Mouse (Mus musculus) ovary, postnatal 10 days (tissue): ENCODE results near the gene Ngfr.
"Not testable (repeated sequence)": the region's sequence is repeated elsewhere in the genome, so short reads cannot be mapped to it uniquely, and the experiment has no call there.

Source experiments
- DNase-seq: peaks from one replicate; pipeline ENCODE4 v3.0.0; 2022; ENCODE audit warnings: low spot score

Gene Ngfr

DNA sequence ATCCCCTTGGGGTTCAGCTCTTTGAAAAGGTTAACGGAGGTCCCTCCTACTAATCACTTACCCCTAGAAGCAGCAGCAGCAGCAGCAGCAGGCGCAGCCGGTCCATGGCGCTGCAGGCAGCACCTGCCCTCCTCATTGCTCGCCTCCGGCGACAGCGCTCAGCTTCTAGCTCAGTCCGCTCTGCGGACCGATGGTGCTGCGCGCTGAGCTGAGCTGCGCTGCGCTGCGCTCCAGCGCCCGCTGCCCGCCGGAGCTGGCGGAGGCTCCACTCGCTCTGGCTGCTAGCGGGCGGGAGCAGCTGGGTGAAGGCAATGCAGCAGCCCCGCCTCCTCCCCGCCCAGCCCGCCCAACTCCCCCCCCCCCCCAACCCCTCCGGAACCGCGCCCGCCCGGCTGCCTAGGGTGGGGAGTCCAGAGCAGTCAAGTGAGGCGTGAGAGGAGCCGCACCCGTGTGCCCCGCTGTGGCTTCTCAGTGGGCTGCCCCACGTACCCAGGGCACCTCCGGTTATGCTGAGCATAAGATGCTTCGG is at the start of gene Ngfr:
Ngfr (minus strand) TSS at position 313 of the 529 bp plus-strand sequence.
- no peak for DNase-seq

DNA sequence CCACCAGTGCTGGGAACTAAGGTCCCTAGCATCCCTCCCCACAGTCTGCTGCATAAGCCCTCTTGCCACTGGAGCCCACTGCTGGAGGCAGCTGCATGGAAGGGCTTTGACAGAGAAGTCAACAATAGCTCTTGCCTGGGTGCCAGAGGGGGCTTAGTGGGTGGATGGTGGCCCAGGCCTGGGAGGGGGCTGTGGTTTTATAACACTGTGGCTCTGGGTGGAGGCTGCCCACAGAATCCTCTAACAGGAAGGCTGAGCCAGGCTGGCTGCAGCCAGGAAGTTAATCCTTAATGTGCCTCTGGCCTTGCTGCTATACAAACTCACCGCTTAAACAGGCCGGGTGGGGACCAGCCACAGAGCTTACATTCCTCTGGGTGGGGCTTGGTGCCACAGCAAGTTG is 47.5 kb upstream of the Ngfr start:
- DNase-seq, result no peak

DNA sequence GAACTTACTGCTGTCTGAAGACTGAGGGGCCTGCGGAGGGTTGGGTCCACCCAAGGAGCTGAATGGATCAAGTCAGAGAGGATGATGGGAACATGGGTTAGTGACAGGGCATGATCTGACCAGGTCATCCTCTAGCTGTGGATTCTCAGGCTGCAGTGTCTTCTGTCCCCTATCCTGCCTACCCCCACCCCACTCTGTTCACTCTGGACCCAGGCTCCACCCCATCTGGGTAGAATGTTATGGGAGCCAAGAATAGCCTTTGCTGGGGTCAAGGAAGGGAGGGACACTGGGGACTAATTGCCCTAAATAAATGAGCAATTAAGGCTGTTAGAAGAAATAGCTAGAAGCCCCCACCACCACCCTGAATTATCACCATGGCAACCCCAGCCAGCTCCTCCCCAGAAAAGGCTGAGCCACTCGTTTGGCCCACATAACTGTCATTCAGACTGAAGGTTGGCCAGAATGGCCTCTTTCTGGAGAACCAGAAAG is 46.0 kb upstream of the Ngfr start:
- no peak for DNase-seq

DNA sequence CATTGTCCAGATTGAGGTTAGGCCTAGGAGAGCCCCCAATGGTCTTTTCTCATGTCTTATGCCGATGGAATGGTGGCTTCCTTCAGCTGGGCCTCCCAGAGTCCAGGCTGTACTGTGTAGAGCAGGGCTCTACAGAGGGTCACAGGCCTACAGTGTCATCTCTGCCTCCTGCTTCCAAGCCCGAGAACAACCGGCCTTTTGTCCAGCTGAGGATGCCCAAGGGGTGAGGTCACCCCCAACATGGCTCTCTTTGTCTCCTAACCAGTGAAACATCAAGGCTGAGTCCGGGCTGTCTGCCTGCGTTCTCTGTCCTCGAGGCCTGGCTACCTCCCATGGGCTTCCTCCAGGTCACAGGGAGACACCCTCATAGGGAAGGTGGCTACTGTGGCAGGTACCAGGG is 44.9 kb upstream of the Ngfr start:
- no peak for DNase-seq

DNA sequence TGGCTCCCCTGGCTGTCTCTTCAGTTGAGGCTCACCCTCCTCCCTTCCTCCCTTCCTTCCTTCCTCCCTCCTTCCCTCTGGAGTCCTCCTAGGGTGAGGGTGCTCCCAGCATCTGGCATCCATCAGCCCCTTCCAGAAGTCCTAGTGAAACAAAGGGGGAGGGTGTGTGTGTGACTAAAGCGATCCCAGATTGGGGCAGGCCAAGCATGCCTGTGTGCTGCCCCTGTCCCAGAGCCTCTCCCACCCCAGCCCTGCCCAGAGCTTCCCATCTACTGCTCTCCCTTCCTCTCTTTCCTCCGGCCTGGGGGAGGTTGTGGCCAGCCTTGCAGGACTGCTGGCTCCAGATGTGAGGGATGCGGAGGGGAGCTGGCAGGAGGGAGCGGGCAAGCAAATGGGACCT is 43.8 kb upstream of the Ngfr start:
- no peak for DNase-seq

DNA sequence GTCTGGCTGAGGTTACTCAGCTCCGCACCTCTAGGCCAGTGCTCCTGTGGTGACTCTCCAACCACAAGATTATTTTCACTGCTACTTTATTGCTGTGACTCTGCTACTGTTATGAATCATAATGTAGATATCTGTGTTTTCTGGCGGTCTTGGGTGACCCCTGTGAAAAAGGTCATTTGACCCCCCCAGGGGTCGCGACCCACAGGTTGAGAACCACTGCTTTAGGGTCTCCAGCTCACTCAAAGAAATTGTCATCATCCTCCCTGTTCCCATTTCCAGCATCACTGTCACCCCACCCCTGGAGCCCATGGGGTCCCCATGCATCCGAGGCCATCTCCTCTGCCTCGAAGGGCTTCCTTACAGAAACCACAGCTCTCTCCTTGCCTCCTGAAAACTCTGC is 43.0 kb upstream of the Ngfr start:
- no peak for DNase-seq

GRCm38 (mm10) chr11:95622426-95622825 is 34.9 kb upstream of the Ngfr start:
- no peak for DNase-seq

- no peak for DNase-seq
These were observed 34.1 kb upstream of the Ngfr start for GRCm38 (mm10) chr11:95621541-95622130.

DNA sequence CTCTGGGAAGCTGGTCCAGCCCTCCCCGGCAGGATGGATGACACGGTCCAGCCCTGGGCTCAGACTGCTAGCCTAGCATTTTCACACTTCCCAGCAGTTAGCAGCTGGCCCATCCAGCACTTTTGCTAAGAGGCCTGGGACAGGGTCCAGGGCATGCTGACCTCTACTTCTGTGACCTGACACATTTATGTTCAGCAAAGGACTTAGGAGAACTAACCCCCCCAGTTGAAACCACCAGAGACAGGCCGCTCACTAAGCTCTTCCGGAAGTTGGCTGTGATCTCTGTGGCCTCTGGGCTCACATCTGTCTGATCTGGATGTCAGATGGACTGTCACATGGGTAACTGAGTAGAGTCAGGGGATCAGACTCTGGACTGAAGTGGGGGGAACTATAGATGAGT is 33.5 kb upstream of the Ngfr start:
- no peak for DNase-seq

GRCm38 (mm10) chr11:95619886-95620444 is 32.4 kb upstream of the Ngfr start:
- no peak for DNase-seq

DNA sequence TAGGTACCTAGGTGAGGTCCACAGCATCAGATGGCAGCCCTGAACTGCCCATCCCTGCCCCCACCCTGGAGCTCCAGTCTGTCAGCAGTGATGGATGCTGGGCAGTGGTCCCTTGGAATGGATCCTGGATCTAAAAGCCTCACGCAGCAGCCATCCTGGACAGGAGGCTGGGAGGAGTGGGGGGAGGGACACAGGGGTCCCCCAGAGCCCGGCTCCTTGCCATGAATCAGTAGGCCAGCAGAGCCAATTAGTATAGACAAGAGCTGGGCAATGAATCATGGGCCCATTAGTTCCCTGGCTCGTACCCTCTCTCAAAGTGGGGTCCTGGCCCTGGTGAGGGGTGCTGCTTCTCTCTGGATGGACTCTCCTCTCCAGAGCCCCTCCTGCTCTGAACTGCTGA is 31.5 kb upstream of the Ngfr start:
- DNase-seq, result no peak

DNA sequence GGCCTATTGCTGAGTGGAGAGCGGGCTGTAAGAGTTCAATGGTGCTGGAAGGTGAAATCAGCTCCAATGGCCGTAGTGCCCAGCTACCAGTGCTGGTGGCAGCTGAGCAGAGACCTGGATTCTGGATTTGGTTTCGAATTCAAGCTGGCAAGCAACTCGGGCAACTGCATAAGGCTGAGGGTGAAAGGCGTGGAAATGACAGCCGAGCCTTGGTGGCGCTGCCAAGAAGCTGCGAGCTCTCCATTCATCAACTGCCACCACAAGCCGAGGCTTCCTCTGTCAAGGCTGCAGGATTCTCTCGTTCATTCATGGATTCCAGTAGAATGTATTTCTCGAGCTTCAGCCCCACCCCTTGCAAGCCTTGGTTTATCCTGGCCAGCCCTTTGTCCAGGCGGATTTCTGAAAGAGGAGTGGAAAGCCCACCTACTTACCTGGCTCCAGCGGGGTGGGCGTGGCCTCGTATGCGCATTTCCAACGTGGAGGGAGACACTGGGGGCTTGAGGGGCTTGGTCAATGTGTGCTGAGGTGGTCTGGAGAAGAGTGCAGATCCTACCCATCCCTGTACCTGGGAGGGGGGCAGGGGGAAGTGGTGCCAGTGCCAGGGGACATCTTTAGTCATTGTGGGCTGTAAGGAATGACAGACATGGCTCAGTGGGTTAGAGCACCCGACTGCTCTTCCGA is 30.4 kb upstream of the Ngfr start:
- DNase-seq, result no peak

DNA sequence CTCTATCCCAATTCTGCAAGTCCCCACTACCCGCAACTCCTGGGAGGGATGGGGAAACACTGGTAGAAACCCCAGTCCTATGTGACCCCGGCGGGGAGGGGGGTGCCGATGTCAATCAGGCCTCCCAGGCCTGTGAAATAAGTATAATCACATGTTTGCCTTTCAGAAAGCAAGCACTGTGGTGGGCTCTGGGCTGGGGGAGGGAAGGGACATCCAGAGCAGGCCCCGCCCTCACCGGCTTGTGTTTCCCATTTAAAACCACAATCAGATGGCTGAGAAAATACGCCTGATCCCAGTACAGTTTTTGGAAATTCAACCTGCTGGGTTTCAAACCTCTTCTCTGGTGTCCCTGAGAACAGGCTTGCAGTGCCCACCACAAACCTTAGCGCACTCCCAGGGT is 27.2 kb upstream of the Ngfr start:
- DNase-seq, result no peak

- DNase-seq, result no peak
These were observed 23.7 kb upstream of the Ngfr start for GRCm38 (mm10) chr11:95611283-95611682.

GRCm38 (mm10) chr11:95610391-95610902 is 22.9 kb upstream of the Ngfr start:
- DNase-seq, result no peak

GRCm38 (mm10) chr11:95609924-95610323 is 22.4 kb upstream of the Ngfr start:
- no peak for DNase-seq

DNA sequence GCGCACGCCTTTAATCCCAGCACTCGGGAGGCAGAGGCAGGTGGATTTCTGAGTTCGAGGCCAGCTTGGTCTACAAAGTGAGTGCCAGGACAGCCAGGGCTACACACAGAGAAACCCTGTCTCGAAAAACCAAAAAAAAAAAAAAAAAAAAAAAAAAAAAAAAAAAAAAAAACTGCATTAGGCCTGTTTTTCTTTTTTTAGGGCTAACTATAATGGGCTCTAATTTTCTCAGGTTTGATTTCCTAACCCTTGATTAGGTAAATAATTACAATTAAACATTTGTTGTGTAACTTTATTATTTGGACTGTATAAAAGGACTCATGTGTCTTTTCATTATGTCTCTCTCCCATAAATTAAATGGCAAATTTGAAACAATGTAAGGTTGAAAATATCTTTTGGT is 19.8 kb upstream of the Ngfr start:
- not testable (repeated sequence) for DNase-seq

- DNase-seq, result no peak
These were observed 10.9 kb upstream of the Ngfr start for GRCm38 (mm10) chr11:95598214-95599062.

DNA sequence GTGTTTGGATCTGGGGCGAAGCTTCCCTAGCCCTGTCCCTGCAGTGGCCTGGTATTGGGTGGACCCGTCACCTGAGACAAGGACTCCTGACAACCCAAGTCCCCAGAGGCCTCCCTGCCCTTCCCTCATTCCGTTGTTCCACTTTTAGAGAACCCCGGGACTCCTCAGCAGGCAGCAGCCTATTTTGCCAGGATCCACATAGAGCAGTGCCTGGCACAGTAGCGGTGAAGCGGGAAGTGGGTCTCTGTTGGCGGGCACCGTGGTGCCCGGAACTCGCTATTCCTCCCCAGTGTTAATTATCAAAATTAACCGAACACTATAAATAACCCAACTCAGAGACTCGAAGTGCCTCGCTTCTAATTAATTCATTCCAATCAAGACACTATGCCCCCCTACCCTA is 10.2 kb upstream of the Ngfr start:
- DNase-seq, result no peak

DNA sequence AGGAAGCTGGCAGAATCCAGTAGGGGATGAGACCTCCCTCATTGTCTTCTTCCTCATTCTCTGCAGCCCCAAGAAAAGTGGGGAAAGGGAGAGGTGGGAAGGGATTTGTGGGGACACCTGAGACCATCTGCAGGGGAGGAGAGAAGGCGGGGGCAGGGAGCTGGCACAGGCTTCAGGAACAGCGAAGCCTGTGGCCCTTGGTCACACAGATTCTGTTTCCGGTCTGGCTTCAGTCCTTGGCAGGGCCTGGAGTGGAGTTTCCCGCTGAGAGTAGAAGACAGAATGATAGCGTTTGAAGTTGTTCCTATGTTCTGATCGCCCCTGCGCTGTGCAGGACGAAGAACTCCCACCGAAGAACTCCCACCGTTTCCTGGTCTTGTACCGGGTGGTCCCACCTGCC is 9.2 kb upstream of the Ngfr start:
- DNase-seq, result no peak

DNA sequence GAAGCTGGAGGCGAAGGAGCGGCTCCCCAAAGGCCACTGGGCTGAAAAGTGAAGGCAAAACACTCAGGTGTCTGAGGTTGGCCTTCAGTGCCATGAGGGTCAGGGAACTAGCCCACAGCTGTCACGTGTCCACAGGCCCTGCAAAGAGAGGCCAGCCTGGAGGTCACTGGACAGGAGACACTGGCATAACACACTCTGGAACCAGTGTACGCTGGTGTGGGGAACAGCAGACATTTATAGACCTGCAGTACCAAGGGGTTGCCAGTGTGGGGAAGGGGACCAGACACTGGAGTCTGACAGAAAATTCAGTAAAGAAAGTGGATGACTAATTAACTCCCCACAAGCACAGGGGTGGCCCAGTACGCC is 8.6 kb upstream of the Ngfr start:
- no peak for DNase-seq

DNA sequence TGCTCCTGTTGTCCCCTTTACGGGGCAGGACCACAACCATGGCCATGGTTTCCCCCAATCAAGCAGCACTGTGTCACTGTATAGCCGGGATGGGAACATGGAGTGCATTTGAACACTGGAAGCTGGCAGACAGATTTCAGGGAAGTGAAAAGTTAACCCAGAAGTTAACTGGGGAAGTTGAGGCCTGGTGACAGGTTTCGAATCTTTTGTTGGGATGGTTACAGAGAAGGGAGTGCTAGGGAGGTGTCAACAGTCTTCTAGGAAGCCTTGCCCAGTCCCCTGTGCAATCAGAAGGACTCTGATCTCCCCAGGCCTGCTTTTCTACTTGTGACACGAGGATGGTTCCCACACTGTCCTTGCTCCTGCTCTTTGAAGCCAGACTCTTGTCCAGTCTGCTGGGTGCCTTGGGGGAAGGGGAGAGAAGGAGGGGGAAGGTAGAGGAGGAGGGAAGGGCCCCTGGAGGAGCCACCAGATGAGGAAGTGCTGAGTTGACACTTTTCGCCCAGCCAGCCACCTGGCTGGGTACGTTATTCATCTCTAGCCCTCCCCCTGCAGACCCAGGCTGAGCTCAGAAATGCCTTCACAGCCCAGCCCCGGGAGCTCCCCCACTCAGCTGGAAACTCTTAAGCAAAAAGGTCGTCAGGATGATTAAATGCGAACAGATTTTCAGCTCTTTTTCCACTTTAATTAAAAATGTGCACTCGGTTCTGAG is 8.1 kb upstream of the Ngfr start:
- no peak for DNase-seq
